Mouse (Mus musculus) small intestine, adult 2 months (tissue): ENCODE results near the gene Atg2a.

Experiments
- CTCF ChIP-seq: fragments of 200-500 bp; IDR thresholded peaks from 2 replicates; pipeline ENCODE4 v1.5.1; 2012; ENCODE audit warnings: low read depth, mild to moderate bottlenecking, control low read depth, inconsistent platforms, low read length, moderate library complexity, mixed read lengths; ENCODE audit not compliant: insufficient replicate concordance, insufficient read length; ENCODE audit errors: extremely low read depth
- POLR2A ChIP-seq: fragments of 200-500 bp; IDR thresholded peaks from 2 replicates; pipeline ENCODE4 v1.6.1; 2012; ENCODE audit warnings: low read depth, mild to moderate bottlenecking, control low read depth, inconsistent platforms, low read length, moderate library complexity

DNA sequence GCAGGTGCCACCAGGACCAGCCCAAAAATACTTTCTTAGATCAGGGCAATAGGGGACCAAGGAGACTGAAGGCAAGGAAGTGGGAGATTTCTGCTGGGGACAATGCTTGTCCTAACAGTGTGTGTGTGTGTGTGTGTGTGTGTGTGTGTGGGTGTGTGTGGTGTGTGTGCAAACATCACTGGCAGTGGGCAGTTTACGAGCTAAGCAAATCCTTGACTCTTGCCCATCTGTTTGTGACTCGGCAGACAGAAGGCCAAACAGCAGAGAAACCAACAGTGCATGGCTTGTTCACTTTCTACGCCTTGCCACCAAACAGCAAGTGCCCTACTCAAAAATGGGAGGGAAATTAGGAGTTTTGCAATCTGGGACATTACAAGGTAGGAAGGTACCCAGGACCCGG lies 32.1 kb downstream of the Atg2a start:
- TF ChIP-seq CTCF, result no peak
- no peak for TF ChIP-seq POLR2A
